ENCODE assay signal across 17 mouse cellular contexts in genomic region chr13:60169026-60169425, GRCm38 (mm10). TPM values are rescaled to one million over a fixed set of nuclear protein-coding genes. Genes with fewer than 3 reads are reported as not detected.
"Had no signal": no experiment of that assay in that cellular context is flagged by ENCODE, and none has a peak within 500 bp of the region (broad histone marks: within the 10 kb centered on the region; RNA-seq: fewer than 3 reads in every experiment).

No protein-coding gene starts in this region.

- H3K4me2 ChIP-seq: neural tube, embryonic 13.5 days; neural tube, embryonic 15.5 days; stomach, embryonic 15.5 days had no signal

- H3K4me3 ChIP-seq: neural tube, embryonic 13.5 days; neural tube, embryonic 15.5 days; stomach, embryonic 15.5 days had no signal

- H3K36me3 ChIP-seq: neural tube, embryonic 13.5 days; neural tube, embryonic 15.5 days; stomach, embryonic 15.5 days had no signal

- H3K27ac ChIP-seq: neural tube, embryonic 13.5 days; neural tube, embryonic 15.5 days; stomach, embryonic 15.5 days; stomach, postnatal 0 days had no signal

- H3K9ac ChIP-seq: neural tube, embryonic 13.5 days; neural tube, embryonic 15.5 days; stomach, embryonic 15.5 days had no signal

- DNase-seq: retina, postnatal 1 day; right cerebral cortex, adult 18-20 months; right cerebral cortex, postnatal 14 days; right cerebral cortex, postnatal 25 days; right cerebral cortex, postnatal 4 days; spleen, adult 18-20 months; thymus, adult 18-20 months; thymus, adult 2 months; thymus, postnatal 14 days; thymus, postnatal 25 days; thymus, postnatal 36 days; thymus, postnatal 4 days had no signal

- H3K9me3 ChIP-seq: neural tube, embryonic 13.5 days; neural tube, embryonic 15.5 days; stomach, embryonic 15.5 days had no signal

RNA-seq across cellular contexts. Expression of gene Gas1, which starts 8.1 kb away (rescaled TPM):
- total RNA-seq: neutrophil, adult 5-6 weeks had no signal
